Mouse (Mus musculus) layer of hippocampus, adult 11-12 months (tissue): ENCODE measurements around the gene E030018B13Rik.

Source experiments
- DNase-seq: peaks from one replicate; pipeline ENCODE4 v3.0.0; 2022; ENCODE audit warnings: low spot score

E030018B13Rik gene

DNA sequence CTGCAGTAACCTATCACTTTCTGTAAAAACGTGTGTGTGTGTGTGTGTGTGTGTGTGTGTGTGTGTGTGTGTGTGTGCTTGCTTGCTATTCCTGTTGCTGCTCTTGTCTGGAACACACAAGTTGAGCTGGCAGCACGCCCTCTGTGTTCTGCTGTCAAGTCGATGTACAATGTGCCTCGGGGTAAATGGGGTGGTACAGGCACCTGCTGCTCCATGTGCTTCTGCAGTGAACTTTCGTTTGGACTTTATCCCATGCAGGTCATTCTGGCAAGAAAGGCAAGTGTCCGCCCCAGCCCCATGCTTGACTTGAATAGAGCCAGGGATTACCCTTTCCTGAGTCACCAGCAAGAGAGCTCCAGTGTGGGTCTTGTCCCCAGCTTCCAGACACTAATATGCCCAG is 1.0 kb downstream of the E030018B13Rik start:
- peak; percentile 82 for DNase-seq

- no peak for DNase-seq
These were observed 2.4 kb downstream of the E030018B13Rik start for GRCm38 (mm10) chr7:63918771-63919768.

DNA sequence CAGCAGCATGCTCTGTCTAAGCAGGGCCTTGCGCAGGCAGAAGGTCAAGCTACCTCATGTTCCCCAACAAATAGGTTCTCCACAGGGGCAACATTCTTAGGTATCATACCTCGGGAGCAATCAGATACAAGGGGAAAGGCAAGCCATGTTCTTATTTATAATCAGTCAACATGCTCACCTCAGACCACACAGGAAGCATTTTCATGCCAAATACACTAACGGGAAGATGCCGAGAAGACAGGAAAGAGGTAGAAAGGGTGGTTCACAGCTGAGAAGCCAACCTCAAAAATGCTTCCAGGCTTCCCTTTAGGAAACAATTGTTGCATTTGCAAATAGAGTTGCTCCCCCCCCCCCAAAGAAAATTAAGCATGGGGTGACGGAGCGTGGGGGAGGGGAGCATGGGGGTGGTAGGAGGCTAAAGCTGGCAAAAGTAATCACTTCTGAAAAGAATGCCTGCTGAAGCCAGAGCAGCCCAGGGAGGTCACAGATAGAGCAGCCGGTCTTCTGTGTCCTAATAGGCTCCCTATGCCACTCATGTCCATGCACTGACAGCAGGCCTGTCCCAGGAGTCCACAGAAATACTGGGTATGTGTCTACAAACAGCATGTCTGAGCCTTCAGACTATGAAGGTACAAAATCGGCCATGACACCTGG is 5.4 kb downstream of the E030018B13Rik start:
- no peak for DNase-seq

DNA sequence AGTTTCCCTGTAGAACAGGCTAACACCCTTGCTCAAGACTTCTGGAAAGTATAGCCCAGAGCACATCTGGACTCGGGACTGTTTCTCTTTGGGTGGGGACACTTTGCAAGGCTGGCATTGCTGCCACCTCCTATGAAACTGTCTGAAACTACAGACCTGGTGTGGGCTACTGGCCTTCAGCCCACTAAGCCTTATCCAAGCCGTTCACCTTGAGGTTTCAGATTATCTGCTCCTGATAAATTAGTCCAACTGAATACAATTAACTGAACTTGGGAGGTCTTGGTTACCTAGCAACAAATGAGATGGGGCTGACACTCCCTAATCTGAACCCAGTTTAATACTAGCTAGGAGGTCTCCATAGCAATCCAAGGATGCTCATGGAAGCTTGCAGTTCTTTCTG is 5.9 kb downstream of the E030018B13Rik start:
- no peak for DNase-seq

DNA sequence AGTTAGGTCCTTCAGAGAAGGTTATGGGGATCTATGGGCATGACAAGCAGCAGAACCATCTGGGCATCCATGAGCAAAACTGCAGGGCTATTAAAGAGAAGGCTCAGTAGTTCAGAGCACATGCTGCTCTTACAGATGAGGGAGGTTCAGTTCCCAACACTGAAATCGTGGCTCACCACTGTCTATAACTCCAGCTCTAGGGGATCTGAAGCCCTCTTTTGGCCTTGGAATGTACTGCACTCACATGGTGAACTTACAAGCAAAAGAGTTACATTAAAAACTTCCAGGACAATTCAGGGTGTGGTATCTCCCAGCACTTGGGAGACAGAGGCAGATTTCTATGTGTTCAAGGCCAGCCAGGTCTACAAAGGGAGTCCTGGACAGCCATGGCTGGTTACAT is 6.3 kb downstream of the E030018B13Rik start:
- DNase-seq, result no peak

GRCm38 (mm10) chr7:63924151-63924550 is 7.5 kb downstream of the E030018B13Rik start:
- no peak for DNase-seq

DNA sequence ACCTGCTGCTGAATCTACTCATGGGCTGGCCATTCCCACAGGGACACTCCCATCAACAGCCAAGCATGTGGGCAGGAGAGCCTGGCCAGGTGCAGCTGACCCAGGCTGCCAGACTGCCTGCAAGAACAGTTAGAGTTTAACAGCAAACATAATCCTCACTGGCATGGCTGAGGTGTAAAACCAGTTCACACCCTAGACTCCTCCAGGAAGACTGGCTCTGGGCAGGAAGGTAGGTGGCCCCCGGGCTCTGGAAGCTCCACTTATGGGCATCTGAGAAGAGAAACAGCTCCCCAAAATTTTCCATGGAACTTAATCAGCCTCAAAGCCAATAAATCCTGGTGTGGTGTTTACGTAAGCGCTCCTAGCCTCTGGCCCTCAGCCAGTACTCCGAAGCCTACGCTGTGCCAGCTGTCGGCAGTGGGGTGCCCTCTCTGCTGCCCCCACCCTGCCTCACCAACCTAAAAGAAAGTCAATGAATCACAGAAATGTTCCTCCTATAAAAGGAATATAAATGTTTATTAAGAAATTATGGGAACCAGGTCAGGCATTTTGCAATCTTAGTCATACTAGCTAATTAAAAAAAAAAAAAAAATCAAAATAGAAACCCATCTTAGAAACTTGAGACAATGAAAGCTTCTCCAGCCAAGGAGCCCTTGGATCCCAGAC is 8.2 kb downstream of the E030018B13Rik start:
- peak; percentile 88 for DNase-seq

DNA sequence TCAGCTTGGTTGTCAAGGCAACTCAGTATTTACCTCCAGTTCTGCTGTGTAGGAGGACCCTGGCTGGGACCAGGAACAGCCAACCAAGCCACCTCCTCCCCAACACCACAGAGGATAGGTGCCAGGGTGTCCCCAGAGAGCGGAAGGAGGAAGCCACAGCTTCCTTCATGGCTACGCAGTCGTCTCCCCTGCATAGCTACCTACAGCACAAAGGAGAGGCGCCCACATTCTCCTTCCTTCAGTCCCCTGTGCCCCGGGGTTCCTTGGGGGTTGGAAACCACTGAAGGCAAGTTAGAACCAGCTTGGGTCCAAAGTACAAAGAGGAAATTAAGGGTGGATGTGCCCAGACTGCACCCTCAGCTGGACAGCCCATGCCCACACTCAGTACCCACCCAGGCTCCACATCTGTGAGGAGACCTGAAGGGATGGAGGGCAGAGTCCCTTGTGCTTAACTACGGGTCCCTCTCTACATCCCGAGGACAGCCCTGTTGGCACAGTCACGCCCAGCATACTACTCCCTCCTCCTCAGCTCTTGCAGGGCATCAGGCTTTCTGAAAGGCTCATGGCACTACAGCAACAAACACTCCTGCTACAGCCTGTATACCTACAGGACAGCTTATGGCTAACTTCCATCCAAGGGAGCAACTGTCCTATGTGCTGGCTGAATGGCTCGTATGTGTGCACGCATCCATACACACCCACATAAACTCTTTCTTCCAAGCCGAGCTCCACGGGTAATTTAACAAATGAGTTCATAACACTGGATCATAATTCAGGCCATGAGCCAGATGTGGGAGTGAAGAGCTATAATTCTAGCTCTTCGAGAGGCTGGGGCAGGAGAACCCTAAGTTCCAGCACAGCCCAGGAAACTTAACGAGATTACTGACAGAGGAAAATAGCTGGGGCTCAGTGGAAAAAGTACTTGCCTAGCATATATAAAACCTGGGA is 9.0 kb downstream of the E030018B13Rik start:
- peak; percentile 71 for DNase-seq

DNA sequence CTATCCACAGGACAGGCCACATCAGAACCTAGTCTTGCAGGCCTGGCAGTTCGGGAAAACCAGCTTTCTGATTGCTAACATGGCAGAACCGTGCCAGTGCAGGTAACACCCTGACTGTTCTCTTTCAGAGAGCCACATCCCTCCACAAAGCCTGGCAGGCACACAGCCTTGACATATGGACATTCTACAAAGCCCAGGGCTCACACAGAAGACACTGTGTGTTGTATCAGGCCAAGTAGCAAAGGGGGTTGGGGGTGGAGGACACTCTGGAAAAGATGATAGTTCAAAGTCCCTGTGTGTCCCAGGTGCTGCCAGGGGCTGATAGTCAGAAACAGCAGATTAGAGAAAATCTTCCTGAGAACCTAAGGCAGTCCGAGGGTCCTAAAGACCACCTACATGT is 9.8 kb downstream of the E030018B13Rik start:
- no peak for DNase-seq

DNA sequence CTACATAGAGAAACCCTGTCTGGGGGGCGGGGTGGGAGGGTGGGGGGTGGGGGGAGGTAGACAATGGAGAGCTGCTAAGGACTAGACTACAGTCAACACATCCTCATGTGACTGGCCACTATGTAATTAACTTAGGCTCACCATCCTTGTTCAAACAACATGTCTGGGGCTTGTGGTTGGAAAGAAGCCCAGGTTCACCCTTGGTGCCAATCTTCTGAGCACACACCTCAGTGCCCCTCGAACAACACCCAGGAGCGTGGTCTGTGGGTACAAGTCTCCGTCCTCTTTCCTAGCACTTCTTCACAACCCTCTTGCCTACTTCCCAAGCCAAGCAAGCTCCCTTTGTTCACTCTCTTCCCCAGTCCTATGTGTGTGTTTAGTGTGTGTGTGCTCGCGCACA is 10.5 kb downstream of the E030018B13Rik start:
- DNase-seq, result no peak

DNA sequence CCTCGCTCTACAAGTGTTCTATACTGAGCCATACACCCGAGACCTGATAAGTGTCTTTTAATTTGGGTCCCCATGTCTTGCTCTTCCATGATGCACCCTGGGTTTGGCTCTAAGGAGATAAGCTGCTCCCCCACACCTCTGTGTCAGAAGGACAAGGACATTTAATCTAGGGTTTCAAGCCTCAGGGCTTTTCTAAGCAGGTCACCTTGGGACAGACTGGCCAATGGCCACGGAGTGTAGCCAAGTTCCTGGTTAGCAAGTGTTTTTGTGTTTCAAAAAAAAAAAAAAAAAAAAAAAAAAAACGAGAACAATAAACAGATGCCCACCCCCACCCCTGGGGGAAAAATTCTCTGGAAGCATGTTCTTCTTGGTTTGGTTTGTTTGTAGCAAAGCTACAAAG is 12.4 kb downstream of the E030018B13Rik start:
- no peak for DNase-seq

- DNase-seq, result no peak
These were observed 13.5 kb downstream of the E030018B13Rik start for GRCm38 (mm10) chr7:63930132-63930531.

GRCm38 (mm10) chr7:63930766-63931165 is 14.1 kb downstream of the E030018B13Rik start:
- DNase-seq, result no peak

DNA sequence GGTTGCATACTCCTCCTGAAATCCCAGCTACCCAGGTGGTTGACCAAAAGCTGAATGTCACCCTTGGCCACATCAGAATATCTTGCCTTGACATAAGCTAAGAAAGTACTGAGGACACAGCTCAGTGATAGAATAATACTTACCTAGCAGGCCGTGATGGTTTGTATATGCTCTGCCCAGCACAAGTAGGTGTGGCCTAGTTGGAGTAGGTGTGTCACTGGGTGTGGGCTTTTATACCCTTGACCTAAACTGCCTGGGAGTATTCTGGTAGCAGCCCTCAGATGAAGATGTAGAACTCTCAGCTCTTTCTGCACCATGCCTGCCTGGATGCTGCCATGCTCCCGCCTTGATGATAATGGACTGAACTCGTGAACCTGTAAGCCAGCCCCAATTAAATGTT is 15.8 kb downstream of the E030018B13Rik start:
- no peak for DNase-seq

GRCm38 (mm10) chr7:63933905-63934304 is 17.2 kb downstream of the E030018B13Rik start:
- no peak for DNase-seq

GRCm38 (mm10) chr7:63934530-63934929 is 17.9 kb downstream of the E030018B13Rik start:
- DNase-seq, result no peak

GRCm38 (mm10) chr7:63935809-63936187 is 19.1 kb downstream of the E030018B13Rik start:
- DNase-seq, result no peak

DNA sequence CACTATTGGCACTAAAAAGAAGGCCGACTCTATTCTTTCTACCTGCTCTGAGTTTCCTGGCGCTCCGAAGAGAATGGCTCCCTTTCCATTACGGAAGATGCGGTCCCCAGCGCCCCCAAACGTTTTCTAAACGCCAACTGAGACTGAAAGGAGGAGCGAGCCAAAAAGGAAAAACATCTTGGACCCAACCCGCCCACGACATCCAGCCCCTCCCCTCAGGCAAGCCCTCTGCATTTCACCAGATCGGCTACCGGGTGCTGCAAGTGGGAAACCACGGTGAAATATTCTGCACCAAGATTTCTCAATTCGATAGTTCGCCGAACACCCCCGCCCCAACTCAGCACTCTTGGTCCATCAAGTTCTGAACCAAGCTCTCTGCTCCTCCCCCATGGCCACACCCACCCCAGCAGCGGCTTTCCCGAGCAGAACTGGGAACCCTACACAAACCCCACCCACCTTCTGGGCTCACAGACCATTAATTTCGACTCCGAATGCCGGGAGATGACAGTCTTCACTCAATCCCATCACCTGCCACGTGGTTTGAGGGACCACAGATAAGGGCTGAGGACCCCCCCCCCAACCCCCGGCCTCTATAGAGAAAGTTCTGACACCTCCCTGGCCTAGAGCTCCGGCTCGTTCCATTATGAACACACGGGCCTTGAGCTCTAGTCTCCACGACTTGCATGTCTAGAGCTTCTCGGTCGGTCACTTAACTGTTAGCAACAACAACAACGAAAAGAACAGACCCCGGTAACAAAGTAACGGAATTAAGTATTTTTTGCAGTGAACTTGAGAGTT is 19.7 kb downstream of the E030018B13Rik start:
- peak; percentile 83 for DNase-seq

GRCm38 (mm10) chr7:63936986-63937235 is 20.3 kb downstream of the E030018B13Rik start:
- no peak for DNase-seq

GRCm38 (mm10) chr7:63937236-63938065 is 20.8 kb downstream of the E030018B13Rik start:
- peak; percentile 75 for DNase-seq
